Mouse (Mus musculus): ENCODE data around the gene Oaz2.

DNA sequence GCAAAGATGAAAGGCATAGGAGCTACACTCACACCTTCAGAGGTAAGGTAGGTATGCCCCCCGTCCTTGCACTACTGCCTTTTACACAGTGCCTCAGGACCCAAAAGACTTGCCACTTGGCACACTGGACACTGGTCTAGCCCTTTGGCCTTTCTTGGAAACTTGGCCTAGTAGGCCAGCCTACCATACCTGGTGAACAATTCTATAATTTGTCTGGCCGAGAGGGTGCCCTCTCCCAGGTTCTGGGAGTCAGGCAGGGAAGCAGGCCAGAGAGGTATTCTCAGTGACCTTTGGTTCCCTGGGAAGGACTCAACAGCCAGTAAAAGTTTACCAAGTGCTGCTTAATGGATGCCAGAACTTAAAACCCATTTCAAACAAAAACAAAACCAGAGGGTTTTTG, 46.1 kb upstream of the Oaz2 start:
- TF ChIP-seq USF1 (IDR thresholded peaks at IDR 0.05; ENCODE audit: low read depth) (no peak), POLR2A (IDR thresholded peaks at IDR 0.05; ENCODE audit: insufficient read length, low read depth) (no peak), E2F4 (IDR thresholded peaks at IDR 0.05; ENCODE audit: insufficient read depth) (no peak), POLR2AphosphoS2 (IDR thresholded peaks at IDR 0.05; ENCODE audit: insufficient read length, low read depth) (no peak), MAX (IDR thresholded peaks at IDR 0.05; ENCODE audit: low read depth) (no peak), MYOD1 (IDR thresholded peaks at IDR 0.05; ENCODE audit: control insufficient read depth in 1 of 3, insufficient read length in 2 of 3, low read depth in 2 of 3) (no peak), REST (IDR thresholded peaks at IDR 0.05; ENCODE audit: insufficient read depth, insufficient read length) (no peak), CEBPB (IDR thresholded peaks at IDR 0.05; ENCODE audit: insufficient read depth, poor library complexity, severe bottlenecking) (no peak), TCF3 (IDR thresholded peaks at IDR 0.05; ENCODE audit: insufficient read length, low read depth) (no peak), TCF12 (IDR thresholded peaks at IDR 0.05; ENCODE audit: insufficient read depth, poor library complexity, severe bottlenecking) (no peak), SRF (IDR thresholded peaks at IDR 0.05; ENCODE audit: control insufficient read depth, insufficient read length, low read depth) (no peak)
